Mouse (Mus musculus): ENCODE data around the gene Tnfrsf21. TPM values are rescaled to one million over a fixed set of nuclear protein-coding genes. Genes with fewer than 3 reads are reported as not detected.
A peak's percentile ranks its signal among the peaks of the same experiment; 100 is the strongest.

Tnfrsf21 gene
- polyA plus RNA-seq, 1 experiment from 2014 or later, result 26.0 TPM

DNA sequence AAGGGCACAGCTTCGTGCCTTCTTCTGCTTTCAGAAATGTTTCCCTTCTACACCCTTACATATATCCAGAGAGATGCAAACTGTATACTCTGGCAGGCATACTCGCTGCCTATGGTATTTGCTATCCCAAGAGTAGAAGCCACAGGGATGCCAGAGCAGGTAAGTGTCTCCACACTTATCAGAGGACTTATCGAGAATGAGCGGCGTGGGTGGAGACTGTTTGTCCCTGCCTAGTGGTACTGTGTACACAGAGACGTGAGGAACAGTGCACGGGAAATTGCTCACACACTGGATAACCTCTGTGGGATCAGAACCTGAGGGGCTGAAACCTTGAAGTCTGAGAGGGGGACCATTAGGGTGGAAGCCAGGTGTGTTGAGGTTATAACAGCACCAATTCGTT is 59.6 kb downstream of the Tnfrsf21 start:
- H3K9ac ChIP-seq (ENCODE audit: low read depth, low read length), result no peak overlapping the region
- ATAC-seq (ENCODE audit: low read depth) (no peak), DNase-seq (ENCODE audit: low spot score) (no peak)
- H3K4me1 ChIP-seq (ENCODE audit: control insufficient read depth, insufficient read depth, low read length), result 0 out of 2 replicates have a peak, but pooled peaks cover 13% of the 10 kb centered on the region
- no peak overlapping the region for H3K4me3 ChIP-seq (ENCODE audit: low read depth, low read length)
- no peaks in the 10 kb centered on the region for H3K27me3 ChIP-seq (replicated peaks; ENCODE audit: control insufficient read depth, insufficient read depth, low read length)
- H3K27ac ChIP-seq (replicated peaks; ENCODE audit: low read depth, low read length), result no peak overlapping the region
- WGBS, result 76% methylated on average over 8 of the region's 8 CpGs
- no peaks in the 10 kb centered on the region for H3K36me3 ChIP-seq (ENCODE audit: control insufficient read depth, insufficient read depth, low read length)
- no peak overlapping the region for H3K4me2 ChIP-seq (ENCODE audit: low read depth, low read length)
- H3K9me3 ChIP-seq (ENCODE audit: control insufficient read depth, low read length), result no peaks in the 10 kb centered on the region

DNA sequence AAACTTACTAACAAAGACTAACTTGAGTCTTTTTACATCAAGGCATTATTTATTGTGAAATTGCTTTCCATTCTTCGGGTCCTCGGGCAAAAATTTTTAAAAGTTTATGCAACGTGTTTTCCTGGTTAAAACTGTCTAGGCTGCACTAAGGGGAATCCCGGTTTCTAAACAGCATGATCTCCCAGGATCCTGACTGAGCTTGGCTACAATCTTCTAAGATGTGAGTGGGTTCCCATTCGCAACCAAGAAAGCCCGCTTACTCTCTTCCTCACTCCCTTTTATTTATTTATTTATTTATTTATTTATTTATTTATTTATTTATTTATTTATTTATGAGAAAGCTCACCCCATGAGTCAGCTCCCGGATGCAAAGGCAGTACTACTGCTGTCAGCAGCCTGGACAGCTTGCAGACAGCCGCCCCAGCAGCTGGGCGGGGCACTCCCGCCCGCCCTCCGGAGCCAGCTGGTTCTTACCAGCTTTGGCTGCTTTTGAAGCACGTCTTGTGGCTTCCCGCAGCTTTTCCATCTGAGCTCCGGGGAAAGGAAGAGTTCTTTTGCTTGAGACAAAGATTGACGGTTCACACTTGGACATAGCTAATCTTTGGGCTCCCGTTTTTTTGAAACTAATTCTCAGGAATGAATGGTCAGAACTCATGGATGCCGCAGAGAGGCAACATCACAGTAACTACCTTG is 60.6 kb downstream of the Tnfrsf21 start:
- Histone ChIP-seq H3K4me2 (ENCODE audit: low read depth, low read length) (peak overlapping the region; percentile 35), H3K27ac (replicated peaks; ENCODE audit: low read depth, low read length) (peak overlapping the region; percentile 25; the same call in 1 of the 2 replicates), H3K9me3 (ENCODE audit: control insufficient read depth, low read length) (no peaks in the 10 kb centered on the region), H3K4me1 (ENCODE audit: control insufficient read depth, insufficient read depth, low read length) (0 out of 2 replicates have a peak, but pooled peaks cover 13% of the 10 kb centered on the region), H3K27me3 (replicated peaks; ENCODE audit: control insufficient read depth, insufficient read depth, low read length) (no peaks in the 10 kb centered on the region), H3K9ac (ENCODE audit: low read depth, low read length) (peak overlapping the region; percentile 28; the same call in 1 of the 2 replicates), H3K36me3 (ENCODE audit: control insufficient read depth, insufficient read depth, low read length) (no peaks in the 10 kb centered on the region), H3K4me3 (ENCODE audit: low read depth, low read length) (no peak overlapping the region)
- DNase-seq (ENCODE audit: low spot score) (peak; percentile 95), ATAC-seq (ENCODE audit: low read depth) (peak; percentile 94)
- WGBS, result 34% methylated on average over 17 of the region's 18 CpGs

DNA sequence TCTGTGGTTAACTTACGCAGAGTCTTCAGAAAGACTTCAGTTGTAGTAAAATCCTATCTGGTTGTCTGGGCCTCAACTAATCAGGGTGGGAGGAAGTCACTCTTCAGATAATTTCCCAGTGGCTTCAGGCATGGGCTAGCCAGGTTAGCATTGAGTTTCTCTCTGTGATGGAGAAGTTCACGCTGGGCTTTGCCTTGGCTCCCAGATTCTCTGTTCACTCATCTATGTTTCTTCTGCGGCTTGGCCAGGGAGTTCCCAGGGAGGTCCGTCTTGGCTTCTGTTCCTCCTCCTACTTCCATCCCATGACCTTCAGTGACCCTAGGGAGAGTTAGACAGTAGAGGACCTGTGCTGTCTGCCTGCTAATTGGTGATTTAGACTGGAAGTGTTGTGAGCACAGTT is 61.2 kb downstream of the Tnfrsf21 start:
- no peaks in the 10 kb centered on the region for H3K36me3 ChIP-seq (ENCODE audit: control insufficient read depth, insufficient read depth, low read length)
- no peaks in the 10 kb centered on the region for H3K9me3 ChIP-seq (ENCODE audit: control insufficient read depth, low read length)
- peak overlapping the region; percentile 35; the same call in 1 of the 2 replicates for H3K4me2 ChIP-seq (ENCODE audit: low read depth, low read length)
- no peak for ATAC-seq (ENCODE audit: low read depth)
- WGBS, result 49% methylated on average over 4 of the region's 4 CpGs
- peak overlapping the region; percentile 25; the same call in 1 of the 2 replicates for H3K27ac ChIP-seq (replicated peaks; ENCODE audit: low read depth, low read length)
- DNase-seq (ENCODE audit: low spot score), result no peak
- H3K4me3 ChIP-seq (ENCODE audit: low read depth, low read length), result no peak overlapping the region
- H3K9ac ChIP-seq (ENCODE audit: low read depth, low read length), result peak overlapping the region; percentile 28; the same call in 1 of the 2 replicates
- H3K27me3 ChIP-seq (replicated peaks; ENCODE audit: control insufficient read depth, insufficient read depth, low read length), result no peaks in the 10 kb centered on the region
- 0 out of 2 replicates have a peak, but pooled peaks cover 13% of the 10 kb centered on the region for H3K4me1 ChIP-seq (ENCODE audit: control insufficient read depth, insufficient read depth, low read length)

DNA sequence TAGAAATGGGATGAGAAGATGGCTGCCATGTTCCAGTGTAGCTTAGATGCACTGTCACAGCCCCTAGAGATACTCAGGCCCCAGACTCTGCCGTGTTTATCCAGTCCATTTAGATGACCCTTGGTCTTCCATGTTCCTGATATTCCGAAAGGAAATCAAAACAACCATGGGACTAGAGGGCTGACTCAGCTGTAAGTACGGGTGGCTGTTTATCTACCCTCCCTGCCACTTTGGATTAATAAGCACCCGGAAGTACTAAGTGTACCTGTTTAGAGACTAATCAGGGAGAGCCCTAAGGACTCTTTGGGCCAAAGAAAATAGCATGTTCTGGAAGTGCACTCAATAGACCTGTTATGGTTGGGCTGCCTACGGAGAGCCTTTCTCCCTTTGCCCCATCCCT is 64.9 kb downstream of the Tnfrsf21 start:
- H3K27ac ChIP-seq (replicated peaks; ENCODE audit: low read depth, low read length), result no peak overlapping the region
- H3K4me3 ChIP-seq (ENCODE audit: low read depth, low read length), result no peak overlapping the region
- 75% methylated on average over 5 of the region's 5 CpGs for WGBS
- DNase-seq (ENCODE audit: low spot score), result no peak
- no peak overlapping the region for H3K9ac ChIP-seq (ENCODE audit: low read depth, low read length)
- H3K4me1 ChIP-seq (ENCODE audit: control insufficient read depth, insufficient read depth, low read length), result 0 out of 2 replicates have a peak, but pooled peaks cover 8% of the 10 kb centered on the region
- no peaks in the 10 kb centered on the region for H3K27me3 ChIP-seq (replicated peaks; ENCODE audit: control insufficient read depth, insufficient read depth, low read length)
- ATAC-seq (ENCODE audit: low read depth), result no peak
- 0 out of 2 replicates have a peak, but pooled peaks cover 8% of the 10 kb centered on the region for H3K36me3 ChIP-seq (ENCODE audit: control insufficient read depth, insufficient read depth, low read length)
- H3K4me2 ChIP-seq (ENCODE audit: low read depth, low read length), result no peak overlapping the region
- no peaks in the 10 kb centered on the region for H3K9me3 ChIP-seq (ENCODE audit: control insufficient read depth, low read length)

DNA sequence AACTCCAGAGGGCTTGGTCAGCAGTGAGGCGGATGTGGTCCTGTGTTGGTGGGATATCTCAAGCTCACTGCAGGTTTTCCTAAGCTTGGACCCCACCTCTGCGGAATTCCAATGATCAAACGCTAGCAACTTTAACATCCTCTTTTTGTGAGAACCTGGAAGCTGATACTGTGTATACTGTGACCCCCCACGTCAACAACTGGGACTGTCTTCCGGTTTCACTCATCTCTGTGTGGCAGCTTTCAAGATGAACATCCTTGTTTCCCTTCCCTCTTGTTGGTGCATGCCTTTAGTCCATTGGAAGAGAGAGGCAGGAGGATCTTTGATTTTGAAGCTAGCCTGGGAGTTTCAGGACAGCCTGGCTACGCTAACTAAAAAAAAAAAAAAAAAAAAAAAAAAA is 73.1 kb downstream of the Tnfrsf21 start:
- no peak for DNase-seq (ENCODE audit: low spot score)
- Histone ChIP-seq H3K36me3 (ENCODE audit: control insufficient read depth, insufficient read depth, low read length) (peaks cover 33% of the 10 kb centered on the region), H3K4me2 (ENCODE audit: low read depth, low read length) (no peak overlapping the region), H3K4me1 (ENCODE audit: control insufficient read depth, insufficient read depth, low read length) (no peaks in the 10 kb centered on the region), H3K9me3 (ENCODE audit: control insufficient read depth, low read length) (no peaks in the 10 kb centered on the region), H3K9ac (ENCODE audit: low read depth, low read length) (no peak overlapping the region), H3K27ac (replicated peaks; ENCODE audit: low read depth, low read length) (no peak overlapping the region), H3K27me3 (replicated peaks; ENCODE audit: control insufficient read depth, insufficient read depth, low read length) (no peaks in the 10 kb centered on the region), H3K4me3 (ENCODE audit: low read depth, low read length) (no peak overlapping the region)
- WGBS, result 73% methylated on average over 6 of the region's 6 CpGs
- no peak for ATAC-seq (ENCODE audit: low read depth)

DNA sequence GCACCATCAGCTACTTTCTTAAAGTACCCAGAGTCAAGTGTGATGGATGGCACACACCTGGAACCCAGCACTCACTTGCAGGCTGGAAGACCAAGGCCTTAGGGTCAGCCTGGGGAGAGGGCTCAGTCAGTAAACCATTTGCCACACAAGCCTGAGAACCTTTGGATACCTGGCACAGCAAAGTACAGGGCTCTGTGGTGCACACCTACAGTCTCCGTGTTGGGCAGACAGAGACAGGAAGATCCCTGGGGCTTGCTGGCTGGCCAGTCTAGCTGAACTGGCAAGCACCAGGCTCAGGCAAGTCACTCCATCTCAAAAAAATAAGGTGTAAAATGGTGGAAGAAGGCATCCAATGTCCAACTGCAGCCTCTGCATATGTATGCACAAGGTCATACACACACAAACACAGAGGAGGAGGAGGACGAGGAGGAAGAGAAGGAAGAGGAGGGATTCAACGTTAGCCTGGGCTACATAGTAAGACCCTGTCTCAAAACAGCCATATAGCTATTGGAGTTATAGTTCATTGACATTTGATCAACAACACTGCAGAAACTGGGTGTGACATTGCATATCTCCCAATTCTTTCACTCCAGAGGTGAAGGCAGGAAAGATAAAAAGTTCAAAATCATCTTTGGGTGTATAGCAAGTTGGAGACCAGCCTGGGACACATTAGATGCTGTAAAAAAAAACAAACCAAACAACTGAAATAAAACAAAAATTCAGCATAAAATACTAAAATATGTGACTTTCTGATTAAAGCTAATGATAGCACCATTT is 74.8 kb downstream of the Tnfrsf21 start:
- DNase-seq (ENCODE audit: low spot score), result no peak
- H3K27me3 ChIP-seq (replicated peaks; ENCODE audit: control insufficient read depth, insufficient read depth, low read length), result no peaks in the 10 kb centered on the region
- H3K9me3 ChIP-seq (ENCODE audit: control insufficient read depth, low read length), result no peaks in the 10 kb centered on the region
- H3K4me2 ChIP-seq (ENCODE audit: low read depth, low read length), result no peak overlapping the region
- H3K36me3 ChIP-seq (ENCODE audit: control insufficient read depth, insufficient read depth, low read length), result peaks cover 26% of the 10 kb centered on the region
- H3K4me1 ChIP-seq (ENCODE audit: control insufficient read depth, insufficient read depth, low read length), result no peaks in the 10 kb centered on the region
- H3K9ac ChIP-seq (ENCODE audit: low read depth, low read length), result no peak overlapping the region
- no peak for ATAC-seq (ENCODE audit: low read depth)
- no peak overlapping the region for H3K4me3 ChIP-seq (ENCODE audit: low read depth, low read length)
- H3K27ac ChIP-seq (replicated peaks; ENCODE audit: low read depth, low read length), result no peak overlapping the region
- WGBS, result 85% methylated on average over 3 of the region's 3 CpGs

DNA sequence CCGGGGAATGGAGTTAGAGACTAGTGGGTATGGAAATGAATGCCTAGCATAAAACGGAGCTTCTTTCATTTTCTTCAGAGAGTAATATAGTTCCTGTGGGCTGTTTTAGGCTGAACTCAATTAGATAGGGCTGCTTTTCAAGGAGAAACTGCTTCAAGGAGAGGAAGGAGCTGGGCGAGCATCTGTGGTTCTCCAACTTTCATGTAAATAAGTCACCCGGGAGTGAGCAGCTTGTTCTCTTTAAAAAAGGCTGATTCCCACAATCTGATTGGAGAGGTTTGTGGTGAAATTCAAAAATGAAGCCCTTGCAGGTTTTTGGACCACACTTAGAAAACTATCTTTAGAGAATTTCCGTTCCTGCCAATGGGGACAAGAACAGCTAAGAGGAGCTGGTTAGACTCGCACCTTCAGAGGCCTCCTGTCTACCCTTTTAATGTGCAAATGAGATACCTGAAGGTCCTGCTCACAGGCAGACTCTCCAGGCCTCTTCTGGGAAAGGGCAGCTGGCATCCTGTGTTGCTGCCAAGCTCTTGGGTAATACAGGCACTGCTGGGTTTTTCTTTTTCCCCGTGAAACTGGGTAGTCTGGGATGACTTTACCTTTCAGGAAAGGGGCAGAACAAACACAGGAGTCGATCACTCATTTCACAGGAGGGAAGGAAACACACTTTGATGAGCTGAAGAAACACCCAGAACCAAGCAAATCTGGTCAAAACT is 76.1 kb downstream of the Tnfrsf21 start:
- ATAC-seq (ENCODE audit: low read depth) (no peak), DNase-seq (ENCODE audit: low spot score) (peak; percentile 45)
- Histone ChIP-seq H3K9ac (ENCODE audit: low read depth, low read length) (no peak overlapping the region), H3K4me1 (ENCODE audit: control insufficient read depth, insufficient read depth, low read length) (no peaks in the 10 kb centered on the region), H3K36me3 (ENCODE audit: control insufficient read depth, insufficient read depth, low read length) (peaks cover 19% of the 10 kb centered on the region), H3K9me3 (ENCODE audit: control insufficient read depth, low read length) (no peaks in the 10 kb centered on the region), H3K4me3 (ENCODE audit: low read depth, low read length) (no peak overlapping the region), H3K27me3 (replicated peaks; ENCODE audit: control insufficient read depth, insufficient read depth, low read length) (no peaks in the 10 kb centered on the region), H3K4me2 (ENCODE audit: low read depth, low read length) (no peak overlapping the region), H3K27ac (replicated peaks; ENCODE audit: low read depth, low read length) (no peak overlapping the region)
- 41% methylated on average over 8 of the region's 8 CpGs for WGBS

DNA sequence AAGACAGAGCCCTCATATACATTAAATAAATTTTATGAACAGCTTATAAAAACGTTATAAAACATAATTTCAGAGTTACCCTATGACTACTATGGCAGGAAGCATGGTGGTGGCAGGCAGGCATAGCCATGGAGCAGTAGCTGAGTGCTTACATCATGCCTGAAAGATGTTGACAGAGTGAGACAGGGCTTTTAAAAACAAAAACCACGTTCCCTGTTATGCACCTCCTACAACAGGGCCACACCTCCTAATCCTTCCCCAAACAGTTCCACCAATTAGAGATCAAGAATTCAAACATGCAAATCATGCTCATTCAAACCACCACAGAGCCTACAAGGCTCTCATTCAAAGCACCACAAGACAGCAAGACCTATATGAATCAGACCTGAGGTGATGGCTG is 77.9 kb downstream of the Tnfrsf21 start:
- Histone ChIP-seq H3K4me2 (ENCODE audit: low read depth, low read length) (no peak overlapping the region), H3K9me3 (ENCODE audit: control insufficient read depth, low read length) (no peaks in the 10 kb centered on the region), H3K27ac (replicated peaks; ENCODE audit: low read depth, low read length) (no peak overlapping the region), H3K4me3 (ENCODE audit: low read depth, low read length) (no peak overlapping the region), H3K4me1 (ENCODE audit: control insufficient read depth, insufficient read depth, low read length) (no peaks in the 10 kb centered on the region), H3K9ac (ENCODE audit: low read depth, low read length) (no peak overlapping the region), H3K27me3 (replicated peaks; ENCODE audit: control insufficient read depth, insufficient read depth, low read length) (no peaks in the 10 kb centered on the region), H3K36me3 (ENCODE audit: control insufficient read depth, insufficient read depth, low read length) (peaks cover 3% of the 10 kb centered on the region; the same call in 1 of the 2 replicates)
- no peak for ATAC-seq (ENCODE audit: low read depth)
- DNase-seq (ENCODE audit: low spot score), result no peak
- 35% methylated on average over 2 of the region's 2 CpGs for WGBS

Measured in embryonic facial prominence, embryonic 14.5 days (tissue).